Comparison of ENCODE assay signal across 8 mouse cellular contexts in the genomic region with DNA sequence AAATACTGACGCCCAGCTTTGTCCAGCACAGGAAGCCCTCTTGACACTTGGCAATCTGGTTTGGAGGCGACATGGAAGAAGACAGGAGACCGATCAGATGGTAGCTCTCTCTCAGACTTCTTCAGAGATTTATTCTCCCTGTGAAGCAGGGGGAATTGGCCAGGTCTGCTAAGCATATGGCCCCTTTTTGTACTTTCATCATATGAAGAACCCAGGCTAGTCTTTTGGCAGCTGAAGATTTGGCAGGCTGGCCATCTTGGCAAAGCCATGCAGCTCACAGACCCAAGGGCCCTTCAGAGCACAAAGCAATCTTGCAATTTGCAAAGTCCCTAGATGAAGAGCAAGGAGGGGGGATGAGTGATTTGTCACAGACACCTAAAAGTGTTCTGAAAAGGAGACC.
DNase-seq lines count a peak whose midpoint lies in the region; ATAC-seq lines count a peak whose summit lies in the region.

No protein-coding gene starts in this region.

- no peaks in the 10 kb centered on the region for H3K36me3 ChIP-seq in kidney, embryonic 14.5 days (ENCODE audit: control insufficient read depth, insufficient read depth, low read length)

- ATAC-seq in kidney, embryonic 14.5 days (ENCODE audit: low FRiP score, low TSS enrichment), result no peak

- no peaks in the 10 kb centered on the region for H3K27me3 ChIP-seq in kidney, embryonic 14.5 days (ENCODE audit: control insufficient read depth, insufficient read depth, low read length)

- peak; percentile 22 for DNase-seq in adrenal gland, adult 2 months
- DNase-seq in adrenal gland, postnatal 4 days (ENCODE audit: low spot score in 2 of 2), result no peak
- peak; percentile 39 to 47 for DNase-seq in right cerebral cortex, postnatal 10 days (ENCODE audit: low spot score in 2 of 2)
- no peak for DNase-seq in right cerebral cortex, postnatal 25 days
- peak; percentile 60 for DNase-seq in heart, postnatal 4 days
- DNase-seq in skeletal muscle tissue, adult 2 months (ENCODE audit: low read depth, low spot score), result peak; percentile 82
- no peak for DNase-seq in embryo, embryonic 10.5 days (ENCODE audit: low spot score)

- no peak overlapping the region for H3K4me3 ChIP-seq in kidney, embryonic 14.5 days (ENCODE audit: low read length)

- no peaks in the 10 kb centered on the region for H3K9me3 ChIP-seq in kidney, embryonic 14.5 days (ENCODE audit: control insufficient read depth, low read length)

- H3K27ac ChIP-seq in kidney, embryonic 14.5 days (ENCODE audit: low read depth, low read length), result no peak overlapping the region

- 73% methylated on average over 3 of the region's 3 CpGs for WGBS in kidney, embryonic 14.5 days

- no peak overlapping the region for H3K4me2 ChIP-seq in kidney, embryonic 14.5 days (replicated peaks; ENCODE audit: low read depth, low read length)

- no peak overlapping the region for H3K9ac ChIP-seq in kidney, embryonic 14.5 days (ENCODE audit: low read depth, low read length)

- no peaks in the 10 kb centered on the region for H3K4me1 ChIP-seq in kidney, embryonic 14.5 days (ENCODE audit: control insufficient read depth, insufficient read depth, low read length)

Comparison
In these comparisons a context has a peak if more than half of its experiments do, and no peak if none do; other contexts are left out.
1. DNase-seq: peak in adrenal gland, adult 2 months (single experiment), right cerebral cortex, postnatal 10 days (2 of 2), heart, postnatal 4 days (single experiment) and skeletal muscle tissue, adult 2 months (single experiment); none in adrenal gland, postnatal 4 days (0 of 2), right cerebral cortex, postnatal 25 days (single experiment) and embryo, embryonic 10.5 days (single experiment).